Mouse (Mus musculus) G1E (cell line): Measurements from ENCODE around the gene Specc1. TPM values are rescaled to one million over a fixed set of nuclear protein-coding genes. Genes with fewer than 3 reads are reported as not detected.

ENCODE experiments used
- ATAC-seq: 2 replicates; pipeline ENCODE4 v1.8.0; 2016; ENCODE audit warnings: mild to moderate bottlenecking; ENCODE audit not compliant: insufficient number of reproducible peaks, poor library complexity, low FRiP score, severe bottlenecking; ENCODE audit errors: extremely low read depth
- DNase-seq: peaks from one replicate; pipeline ENCODE4 v3.0.0; 2012; ENCODE audit warnings: low spot score
- H3K27me3 ChIP-seq: 2 replicates; pipeline ENCODE4 v1.6.1; 2012; ENCODE audit warnings: mild to moderate bottlenecking, low read length, inconsistent platforms; ENCODE audit not compliant: insufficient read depth
- H3K36me3 ChIP-seq: replicated peaks from 2 replicates; pipeline ENCODE3; 2012; ENCODE audit warnings: mild to moderate bottlenecking, inconsistent platforms
- H3K4me1 ChIP-seq: 2 replicates; pipeline ENCODE4 v1.6.1; 2012; ENCODE audit warnings: low read depth, low read length, inconsistent platforms, mixed read lengths; ENCODE audit not compliant: insufficient read depth
- H3K4me3 ChIP-seq: 2 replicates; pipeline ENCODE4 v1.5.1; 2012; ENCODE audit warnings: low read depth, mild to moderate bottlenecking, inconsistent platforms, low read length, moderate library complexity, mixed read lengths
- H3K9me3 ChIP-seq: replicated peaks from 2 replicates; pipeline ENCODE4 v1.6.1; 2012; ENCODE audit warnings: inconsistent platforms
- CTCF ChIP-seq: IDR thresholded peaks from 2 replicates; pipeline ENCODE4 v1.5.1; 2012; ENCODE audit warnings: low read depth, low read length, inconsistent platforms, mixed read lengths
- GATA1 ChIP-seq: IDR thresholded peaks from 2 replicates; pipeline ENCODE4 v1.6.1; 2012; ENCODE audit warnings: borderline replicate concordance, low read length, inconsistent platforms, mixed read lengths
- GATA2 ChIP-seq: IDR thresholded peaks from 2 replicates; pipeline ENCODE4 v1.6.1; 2012; ENCODE audit warnings: low read depth, low read length, inconsistent platforms, borderline replicate concordance
- POLR2AphosphoS5 ChIP-seq: IDR thresholded peaks from 2 replicates; pipeline ENCODE4 v1.6.1; 2012; ENCODE audit warnings: low read depth, low read length, inconsistent platforms; ENCODE audit not compliant: insufficient replicate concordance
- TAL1 ChIP-seq: conservative IDR thresholded peaks from 2 replicates; pipeline ENCODE4 v1.6.1; 2012; ENCODE audit warnings: low read depth, low read length, inconsistent platforms, mixed read lengths
- polyA plus RNA-seq: library from polyadenylated mRNA; stranded (reverse); fragments of >175 nt; gene quantifications from 2 replicates; pipeline ENCODE4 v1.2.3, GENCODE M21; 2012
- total RNA-seq, 2 experiments: library from RNA; stranded (forward) in 1 of 2; stranded (reverse) in 1 of 2; fragments of 200-1000 nt in 1 of 2; fragments of >200 nt in 1 of 2; fragmentation: Nextera tagmentation in 1 of 2; gene quantifications; 2 replicates each; pipeline ENCODE4 v1.2.3; 2014 to 2017

Gene Specc1
- total RNA-seq (2014; fragmentation: Nextera tagmentation) (15.0 and 76.6 TPM in 2 replicates), total RNA-seq (2017) (10.4 and 12.1 TPM in 2 replicates), polyA plus RNA-seq (1.6 and 2.4 TPM in 2 replicates)

DNA sequence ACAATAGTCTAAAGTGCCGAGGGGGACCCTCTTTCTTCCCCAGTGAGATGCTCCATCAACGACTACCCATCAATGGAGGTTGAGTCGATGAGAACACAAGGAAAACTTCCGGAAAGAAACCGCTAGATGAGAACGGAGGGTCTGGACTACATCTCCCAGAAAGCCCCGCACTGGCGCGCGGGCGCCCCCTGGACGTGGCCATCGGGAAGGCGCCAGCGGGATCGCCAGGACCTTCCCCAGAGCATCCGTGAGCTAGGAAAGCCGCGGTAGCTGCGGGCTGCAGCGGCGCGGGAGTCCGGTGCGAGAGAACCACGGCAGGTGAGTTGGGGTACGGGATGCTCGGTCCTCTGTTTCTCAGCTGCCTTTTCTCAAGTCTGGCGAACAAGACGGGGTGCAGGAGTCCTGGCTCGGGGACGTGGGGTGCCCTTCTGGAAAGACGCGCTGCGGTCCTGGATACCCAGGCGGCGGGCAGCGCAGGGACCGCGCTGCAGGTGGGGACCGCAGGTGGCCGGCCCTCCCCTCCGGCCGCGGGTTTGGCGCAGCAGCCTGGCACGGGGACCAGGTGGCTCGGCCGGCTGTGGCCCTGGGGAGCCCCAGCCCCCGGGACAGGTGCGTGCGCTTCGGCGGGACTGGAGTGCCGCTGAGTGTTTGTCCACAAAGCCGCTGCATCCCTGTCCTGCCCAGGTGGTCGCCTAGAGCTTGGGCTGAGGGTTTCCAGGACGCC is at the start of gene Specc1:
Gene Specc1 (plus strand): TSS at position 192 of the 724 bp plus-strand sequence.
- peaks cover 13% of the 10 kb centered on the region for H3K4me1 ChIP-seq

DNA sequence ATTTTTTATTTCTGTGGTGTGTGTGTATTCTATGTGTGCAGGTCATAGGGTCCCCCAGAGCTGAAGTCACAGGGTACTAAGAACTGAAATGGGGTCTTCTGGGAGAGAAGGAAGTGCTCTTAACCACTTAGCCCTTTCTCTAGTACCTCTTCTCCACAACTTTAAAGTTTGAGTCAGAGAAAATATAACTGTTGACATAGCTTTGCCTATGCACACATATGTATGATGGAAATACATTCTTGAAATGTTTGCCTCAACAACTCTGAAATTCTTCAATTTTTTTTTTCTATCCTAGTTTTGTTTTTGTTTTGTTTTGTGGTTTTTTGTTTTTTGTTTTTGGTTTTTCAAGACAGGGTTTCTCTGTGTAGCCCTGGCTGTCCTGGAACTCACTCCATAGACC is 48.2 kb upstream of the Specc1 start:
- ATAC-seq (no peak), DNase-seq (no peak)
- Histone ChIP-seq H3K9me3 (no peaks in the 10 kb centered on the region), H3K4me3 (no peak overlapping the region), H3K27me3 (no peaks in the 10 kb centered on the region), H3K36me3 (peaks cover 90% of the 10 kb centered on the region), H3K4me1 (peaks cover 3% of the 10 kb centered on the region; the same call in 1 of the 2 replicates)
- TF ChIP-seq TAL1 (no peak), CTCF (no peak), GATA2 (no peak), GATA1 (no peak), POLR2AphosphoS5 (no peak)

More for the DNA sequence above, at the start of gene Specc1:
- TF ChIP-seq GATA2 (no peak), CTCF (peak; percentile 61)
- peak; percentile 69 for DNase-seq
- no peaks in the 10 kb centered on the region for H3K36me3 ChIP-seq
- H3K4me3 ChIP-seq, result peak within 1 kb of the TSS; percentile 81
- peaks cover 5% of the 10 kb centered on the region; the same call in 1 of the 2 replicates for H3K9me3 ChIP-seq
- H3K27me3 ChIP-seq, result no peaks in the 10 kb centered on the region
- no peak for ATAC-seq

DNA sequence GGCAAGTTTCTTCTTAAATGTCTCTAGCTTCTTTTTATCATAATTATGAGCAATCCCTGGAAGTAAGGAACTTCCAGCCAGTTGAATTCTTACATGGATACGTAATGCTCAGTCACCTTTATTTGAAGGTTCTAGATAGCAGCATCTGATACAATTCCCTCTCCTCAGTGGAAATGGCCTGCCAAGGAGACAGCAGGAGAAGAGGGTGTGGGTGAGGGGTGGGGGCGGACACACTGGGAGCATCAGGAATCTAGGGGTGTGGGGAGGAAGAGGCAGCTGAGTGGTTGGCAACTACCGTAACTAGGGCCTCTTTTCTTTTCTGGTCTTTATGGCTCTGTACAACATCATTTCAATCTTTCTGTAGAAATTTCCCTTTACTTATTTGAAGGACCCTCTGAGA is 36.9 kb upstream of the Specc1 start:
- DNase-seq (no peak), ATAC-seq (no peak)
- TF ChIP-seq CTCF (no peak), GATA1 (no peak), GATA2 (no peak), POLR2AphosphoS5 (no peak)
- H3K9me3 ChIP-seq, result no peaks in the 10 kb centered on the region
- H3K4me1 ChIP-seq, result peaks cover 15% of the 10 kb centered on the region
- H3K36me3 ChIP-seq, result peaks cover 74% of the 10 kb centered on the region
- no peak overlapping the region for H3K4me3 ChIP-seq
- no peaks in the 10 kb centered on the region for H3K27me3 ChIP-seq

DNA sequence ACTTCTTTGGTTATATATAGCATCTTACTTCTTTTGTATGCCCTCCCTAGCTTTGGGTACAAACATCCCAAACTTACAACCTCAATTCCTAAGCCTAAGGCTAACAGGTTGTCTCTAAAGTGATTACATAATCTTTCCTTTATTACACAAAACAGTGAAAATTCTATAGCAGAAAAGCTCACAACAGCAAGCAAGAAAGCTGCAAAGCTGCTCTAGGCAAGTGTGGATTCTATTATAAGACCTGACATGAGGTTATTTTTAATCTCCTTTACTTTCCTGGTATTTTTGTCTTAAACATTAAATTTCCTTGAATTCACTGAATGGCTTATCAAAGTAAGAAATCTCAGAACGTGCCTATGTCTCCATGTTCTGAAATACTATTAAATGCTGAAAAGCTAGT is 33.3 kb upstream of the Specc1 start:
- no peaks in the 10 kb centered on the region for H3K27me3 ChIP-seq
- no peaks in the 10 kb centered on the region for H3K9me3 ChIP-seq
- H3K4me3 ChIP-seq, result no peak overlapping the region
- ATAC-seq (no peak), DNase-seq (no peak)
- TF ChIP-seq CTCF (no peak), GATA2 (no peak), POLR2AphosphoS5 (no peak), TAL1 (no peak), GATA1 (no peak)
- H3K4me1 ChIP-seq, result peaks cover 27% of the 10 kb centered on the region
- peaks cover 64% of the 10 kb centered on the region for H3K36me3 ChIP-seq

DNA sequence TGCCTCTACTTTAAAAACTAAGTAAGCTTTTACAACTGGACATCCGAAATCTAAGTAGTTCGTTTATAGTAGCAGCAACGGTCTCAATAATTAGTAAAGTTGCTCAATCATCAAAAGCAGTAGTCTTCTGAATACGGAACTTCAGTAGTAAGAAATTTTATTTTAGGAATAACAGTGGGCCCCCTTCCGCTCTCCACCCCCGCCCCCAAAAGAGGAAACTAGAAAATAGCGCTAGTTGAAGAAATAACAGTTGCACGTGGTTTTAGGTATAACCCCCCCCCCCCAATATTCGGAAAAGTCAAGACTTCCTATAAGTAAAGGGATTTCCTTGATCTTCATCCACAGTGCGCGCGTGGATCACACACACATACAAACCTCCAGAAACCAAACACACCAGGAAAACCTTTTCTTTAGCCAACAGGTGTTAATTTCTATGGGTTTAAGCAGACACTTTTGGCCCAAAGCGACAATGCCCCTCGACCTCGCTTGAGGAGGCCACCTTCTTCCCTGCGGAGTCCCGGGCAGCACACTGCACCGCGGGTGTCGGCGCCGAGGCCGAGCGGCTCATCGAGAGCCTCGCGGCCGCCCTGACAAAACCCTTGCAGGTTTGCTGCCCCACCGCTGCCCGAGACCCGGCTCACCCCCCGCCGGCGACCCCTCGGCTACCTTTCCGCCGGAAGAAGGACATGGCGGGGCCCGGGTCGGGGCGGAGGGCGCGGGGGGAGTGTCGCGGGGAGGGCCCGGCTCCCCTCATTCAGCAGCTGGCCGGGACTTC is 27.1 kb upstream of the Specc1 start:
- no peaks in the 10 kb centered on the region for H3K27me3 ChIP-seq
- ATAC-seq (no peak), DNase-seq (peak; percentile 22)
- H3K4me3 ChIP-seq, result peak overlapping the region; percentile 96
- TF ChIP-seq POLR2AphosphoS5, result no peak
- TF ChIP-seq GATA1, result no peak
- no peak for TF ChIP-seq CTCF
- TF ChIP-seq TAL1, result no peak
- TF ChIP-seq GATA2, result no peak
- H3K36me3 ChIP-seq, result peaks cover 24% of the 10 kb centered on the region
- no peaks in the 10 kb centered on the region for H3K9me3 ChIP-seq
- H3K4me1 ChIP-seq, result peaks cover 36% of the 10 kb centered on the region

DNA sequence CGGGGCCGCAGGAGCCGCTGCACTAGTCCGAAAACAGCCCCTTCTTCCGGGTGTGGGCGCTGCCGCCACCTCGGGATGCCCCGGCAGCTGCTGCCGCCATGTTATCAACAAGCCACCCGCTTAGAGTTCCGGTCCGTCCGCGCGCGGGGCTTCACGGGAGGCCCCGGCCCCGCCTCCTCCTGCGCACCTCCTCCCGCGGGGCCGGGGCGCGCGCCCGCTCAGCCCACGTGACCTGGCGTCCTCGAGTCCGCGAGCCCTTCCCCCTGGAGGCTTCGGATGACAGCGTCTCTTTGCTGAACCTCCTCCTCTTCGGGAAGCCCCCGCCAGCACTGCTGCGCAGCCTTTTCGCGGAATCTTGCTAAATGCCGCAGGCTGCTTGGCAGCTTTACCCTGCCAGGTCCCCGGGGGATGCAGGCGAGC is 26.5 kb upstream of the Specc1 start, which contains the start of gene Akap10:
Gene Akap10 (minus strand): TSS at position 155 of the 420 bp plus-strand sequence.
- peak; percentile 90 for DNase-seq
- H3K4me1 ChIP-seq, result peaks cover 36% of the 10 kb centered on the region

More for the DNA sequence above, 26.5 kb upstream of the Specc1 start, which contains the start of gene Akap10:
- ATAC-seq, result peak; percentile 76
- Histone ChIP-seq H3K36me3 (peaks cover 20% of the 10 kb centered on the region), H3K4me3 (peak within 1 kb of the TSS; percentile 96), H3K27me3 (no peaks in the 10 kb centered on the region), H3K9me3 (no peaks in the 10 kb centered on the region)
- TF ChIP-seq GATA2 (no peak), GATA1 (no peak), POLR2AphosphoS5 (no peak), CTCF (no peak), TAL1 (no peak)
